Mouse (Mus musculus) hindbrain, embryonic 12.5 days (tissue): ENCODE results near the gene Cep19. TPM values are rescaled to one million over a fixed set of nuclear protein-coding genes. Genes with fewer than 3 reads are reported as not detected.

Source experiments
- polyA plus RNA-seq: library from polyadenylated mRNA; unstranded; fragments of >200 nt; fragmentation: Nextera tagmentation; extraction: Ambion mirVana; gene quantifications from 2 replicates; pipeline ENCODE4 v1.2.1, GENCODE M21; 2016

Gene Cep19
- polyA plus RNA-seq, 1 experiment from 2014 or later, result 41.9 TPM

Other genes starting within 250 kb of the Cep19 start
- gene Meltf, start 221.0 kb upstream of the Cep19 start, polyA plus RNA-seq, result 0.40 and 0.60 TPM in 2 replicates
- gene Pigz, start 165.9 kb upstream of the Cep19 start, polyA plus RNA-seq, result 2.1 and 2.8 TPM in 2 replicates
- gene 0610012G03Rik, start 151.3 kb upstream of the Cep19 start, polyA plus RNA-seq, result 81.1 and 88.2 TPM in 2 replicates
- 123 and 128 TPM in 2 replicates for gene Ncbp2, start 151.3 kb upstream of the Cep19 start, polyA plus RNA-seq
- gene Senp5, start 96.5 kb upstream of the Cep19 start, polyA plus RNA-seq, result 27.3 and 27.5 TPM in 2 replicates
- gene Pak2, start 20.5 kb upstream of the Cep19 start, polyA plus RNA-seq, result 48.5 and 50.3 TPM in 2 replicates
- 124 and 135 TPM in 2 replicates for gene Pigx, start 60 bp upstream of the Cep19 start, polyA plus RNA-seq
- 9.8 and 10.1 TPM in 2 replicates for gene Nrros, start 65.8 kb downstream of the Cep19 start, polyA plus RNA-seq
- 0.26 TPM in 1 of 2 replicates, not detected in the other for gene Bex6, start 80.0 kb downstream of the Cep19 start, polyA plus RNA-seq
- gene Fbxo45, start 147.4 kb downstream of the Cep19 start, polyA plus RNA-seq, result 26.1 and 28.4 TPM in 2 replicates
- gene Wdr53, start 147.4 kb downstream of the Cep19 start, polyA plus RNA-seq, result 17.1 and 18.5 TPM in 2 replicates
- gene Smco1, start 171.7 kb downstream of the Cep19 start, polyA plus RNA-seq, result 0.14 TPM in 1 of 2 replicates, not detected in the other
- 32.7 and 33.9 TPM in 2 replicates for gene Rnf168, start 177.7 kb downstream of the Cep19 start, polyA plus RNA-seq
- 31.6 and 34.0 TPM in 2 replicates for gene Ubxn7, start 232.5 kb downstream of the Cep19 start, polyA plus RNA-seq